Mouse (Mus musculus) hindbrain, embryonic 11.5 days (tissue): ENCODE results near the gene 2010111I01Rik. TPM values are rescaled to one million over a fixed set of nuclear protein-coding genes. Genes with fewer than 3 reads are reported as not detected.
"Not testable (repeated sequence)": the region's sequence is repeated elsewhere in the genome, so short reads cannot be mapped to it uniquely, and the experiment has no call there.

ENCODE experiments used
- ATAC-seq: fragments of 200-750 bp; cut with Nextera tagmentation; 2 replicates; pipeline ENCODE4 v1.8.0; 2017; ENCODE audit warnings: mild to moderate bottlenecking, moderate TSS enrichment, moderate library complexity; ENCODE audit not compliant: low FRiP score
- DNase-seq: peaks from one replicate; pipeline ENCODE4 v3.0.0-alpha.2; 2015; ENCODE audit warnings: low spot score
- H3K27ac ChIP-seq: fragments of 300-500 bp; sonication (generic); 2 replicates; pipeline ENCODE4 v1.5.1; 2014; ENCODE audit warnings: mild to moderate bottlenecking, low read depth, low read length
- H3K27me3 ChIP-seq: fragments of 300-500 bp; sonication (generic); 2 replicates; pipeline ENCODE4 v1.6.1; 2014; ENCODE audit warnings: mild to moderate bottlenecking, low read length, moderate library complexity, mixed read lengths; ENCODE audit not compliant: control insufficient read depth, insufficient read depth
- H3K36me3 ChIP-seq: fragments of 300-500 bp; sonication (generic); 2 replicates; pipeline ENCODE4 v1.6.1; 2014; ENCODE audit warnings: mild to moderate bottlenecking, low read length, moderate library complexity, mixed read lengths; ENCODE audit not compliant: control insufficient read depth, insufficient read depth
- H3K4me1 ChIP-seq: fragments of 300-500 bp; sonication (generic); replicated peaks from 2 replicates; pipeline ENCODE4 v1.6.1; 2014; ENCODE audit warnings: low read length, mixed read lengths; ENCODE audit not compliant: control insufficient read depth, insufficient read depth
- H3K4me2 ChIP-seq: fragments of 300-500 bp; sonication (generic); replicated peaks from 2 replicates; pipeline ENCODE4 v1.6.1; 2014; ENCODE audit warnings: mild to moderate bottlenecking, low read depth, low read length
- H3K4me3 ChIP-seq: fragments of 300-500 bp; sonication (generic); 2 replicates; pipeline ENCODE4 v1.5.1; 2014; ENCODE audit warnings: low read depth, low read length
- H3K9ac ChIP-seq: fragments of 300-500 bp; sonication (generic); 2 replicates; pipeline ENCODE4 v1.6.1; 2014; ENCODE audit warnings: low read depth, low read length
- H3K9me3 ChIP-seq: fragments of 300-500 bp; sonication (generic); 2 replicates; pipeline ENCODE4 v1.6.1; 2016; ENCODE audit warnings: low read length; ENCODE audit not compliant: control insufficient read depth
- WGBS: fragments of 180-500 bp; shearing (Covaris S2); extraction: QIAGEN DNeasy Blood & Tissue Kit; methylation state at CpG from one replicate; pipeline ENCODE4 v1.1.7; 2014; 5-methylcytosine and 5-hydroxymethylcytosine counted together
- polyA plus RNA-seq: library from polyadenylated mRNA; unstranded; fragments of >200 nt; fragmentation: Nextera tagmentation; extraction: Ambion mirVana; gene quantifications from 2 replicates; pipeline ENCODE4 v1.2.1, GENCODE M21; 2014

The 2010111I01Rik gene
- polyA plus RNA-seq, 1 experiment from 2014 or later: 46.2 TPM

DNA sequence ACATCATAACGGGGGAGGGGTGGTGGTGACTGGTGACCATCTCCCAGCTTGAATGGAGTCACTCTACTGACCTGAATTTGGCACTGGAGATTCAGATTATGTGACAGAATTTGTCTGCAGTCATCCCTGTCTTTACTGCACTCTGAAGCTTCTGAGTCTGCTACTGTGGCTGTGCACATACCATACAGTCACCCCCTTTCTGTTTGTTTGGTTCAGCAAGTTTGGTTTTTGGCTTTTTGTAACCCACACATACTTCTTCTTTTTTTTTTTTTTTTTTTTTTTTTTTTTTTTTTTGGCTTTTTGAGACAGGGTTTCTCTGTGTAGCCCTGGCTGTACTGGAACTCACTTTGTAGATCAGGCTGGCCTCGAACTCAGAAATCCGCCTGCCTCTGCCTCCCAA, 35.5 kb upstream of the 2010111I01Rik start:
- not testable (repeated sequence) for ATAC-seq, H3K9me3 ChIP-seq, H3K36me3 ChIP-seq, H3K4me1 ChIP-seq, H3K4me3 ChIP-seq, H3K27me3 ChIP-seq, DNase-seq, H3K27ac ChIP-seq, H3K4me2 ChIP-seq, H3K9ac ChIP-seq
- 85% methylated on average over 3 of the region's 3 CpGs for WGBS

GRCm38 (mm10) chr13:62929766-62930389, 34.8 kb upstream of the 2010111I01Rik start:
- Histone ChIP-seq H3K27ac (no peak overlapping the region), H3K4me2 (no peak overlapping the region), H3K27me3 (no peaks in the 10 kb centered on the region), H3K4me3 (no peak overlapping the region), H3K36me3 (no peaks in the 10 kb centered on the region), H3K4me1 (no peaks in the 10 kb centered on the region), H3K9ac (no peak overlapping the region), H3K9me3 (no peaks in the 10 kb centered on the region)
- ATAC-seq (no peak), DNase-seq (no peak)
- WGBS: 91% methylated on average over 9 of the region's 9 CpGs

GRCm38 (mm10) chr13:62932452-62932851, 32.2 kb upstream of the 2010111I01Rik start:
- H3K9me3 ChIP-seq: no peaks in the 10 kb centered on the region
- no peaks in the 10 kb centered on the region for H3K4me1 ChIP-seq
- H3K9ac ChIP-seq: no peak overlapping the region
- H3K4me2 ChIP-seq: no peak overlapping the region
- DNase-seq: no peak
- ATAC-seq: no peak
- H3K36me3 ChIP-seq: no peaks in the 10 kb centered on the region
- H3K27me3 ChIP-seq: no peaks in the 10 kb centered on the region
- H3K4me3 ChIP-seq: no peak overlapping the region
- WGBS: 61% methylated on average over 4 of the region's 4 CpGs
- H3K27ac ChIP-seq: no peak overlapping the region

DNA sequence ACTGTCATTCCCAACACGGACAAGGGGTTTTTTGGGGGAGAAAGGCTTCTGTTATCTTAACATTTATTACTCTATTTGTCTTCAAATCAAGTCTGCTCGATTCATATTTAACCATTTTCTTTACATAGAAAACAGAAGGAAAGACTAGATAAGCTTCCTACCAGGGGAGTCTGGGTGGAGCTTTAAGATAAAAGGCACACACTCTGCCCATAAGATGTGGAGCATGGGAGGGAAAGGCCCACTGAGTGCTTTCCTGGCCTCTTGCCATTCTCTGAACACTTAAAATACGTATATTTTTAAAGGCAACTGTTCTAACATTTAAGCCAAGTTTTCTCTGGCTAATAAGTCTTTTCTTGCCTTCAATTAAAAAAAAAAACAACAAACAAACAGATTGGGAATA, 25.3 kb upstream of the 2010111I01Rik start:
- 82% methylated on average over 3 of the region's 3 CpGs for WGBS
- Histone ChIP-seq H3K4me3 (no peak overlapping the region), H3K27me3 (no peaks in the 10 kb centered on the region), H3K9me3 (no peaks in the 10 kb centered on the region), H3K4me2 (no peak overlapping the region), H3K36me3 (no peaks in the 10 kb centered on the region), H3K9ac (no peak overlapping the region), H3K4me1 (no peaks in the 10 kb centered on the region), H3K27ac (no peak overlapping the region)
- ATAC-seq (no peak), DNase-seq (no peak)

DNA sequence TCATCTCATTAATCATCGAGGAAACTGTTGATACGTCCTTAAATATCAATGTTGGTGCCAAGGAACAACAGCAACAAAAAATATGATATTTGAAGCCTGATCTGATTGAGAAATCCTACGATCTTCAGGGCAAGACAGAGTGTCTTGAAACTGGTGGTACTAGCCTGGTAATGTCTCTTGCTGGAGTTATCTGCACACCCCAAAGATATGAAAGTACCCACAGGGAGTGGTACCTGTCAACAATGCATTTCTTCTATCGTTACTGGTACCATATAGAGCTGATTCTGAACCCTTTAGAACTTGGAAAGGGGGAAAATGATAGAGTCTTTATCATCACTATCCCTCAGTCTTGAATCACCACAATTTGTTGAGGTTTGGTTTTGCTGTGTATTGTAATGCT, 24.9 kb upstream of the 2010111I01Rik start:
- Histone ChIP-seq H3K27ac (no peak overlapping the region), H3K9me3 (no peaks in the 10 kb centered on the region), H3K4me2 (no peak overlapping the region), H3K4me1 (no peaks in the 10 kb centered on the region), H3K27me3 (no peaks in the 10 kb centered on the region), H3K9ac (no peak overlapping the region), H3K36me3 (no peaks in the 10 kb centered on the region), H3K4me3 (no peak overlapping the region)
- DNase-seq (no peak), ATAC-seq (no peak)
- 91% methylated on average over 4 of the region's 4 CpGs for WGBS

- no peak overlapping the region for H3K27ac ChIP-seq
- no peaks in the 10 kb centered on the region for H3K36me3 ChIP-seq
- 87% methylated on average over 4 of the region's 4 CpGs for WGBS
- ATAC-seq: no peak
- no peaks in the 10 kb centered on the region for H3K4me1 ChIP-seq
- DNase-seq: no peak
- no peak overlapping the region for H3K4me2 ChIP-seq
- H3K4me3 ChIP-seq: no peak overlapping the region
- H3K9me3 ChIP-seq: no peaks in the 10 kb centered on the region
- no peak overlapping the region for H3K9ac ChIP-seq
- no peaks in the 10 kb centered on the region for H3K27me3 ChIP-seq
Observed at GRCm38 (mm10) chr13:62940721-62941120, 24.0 kb upstream of the 2010111I01Rik start.

DNA sequence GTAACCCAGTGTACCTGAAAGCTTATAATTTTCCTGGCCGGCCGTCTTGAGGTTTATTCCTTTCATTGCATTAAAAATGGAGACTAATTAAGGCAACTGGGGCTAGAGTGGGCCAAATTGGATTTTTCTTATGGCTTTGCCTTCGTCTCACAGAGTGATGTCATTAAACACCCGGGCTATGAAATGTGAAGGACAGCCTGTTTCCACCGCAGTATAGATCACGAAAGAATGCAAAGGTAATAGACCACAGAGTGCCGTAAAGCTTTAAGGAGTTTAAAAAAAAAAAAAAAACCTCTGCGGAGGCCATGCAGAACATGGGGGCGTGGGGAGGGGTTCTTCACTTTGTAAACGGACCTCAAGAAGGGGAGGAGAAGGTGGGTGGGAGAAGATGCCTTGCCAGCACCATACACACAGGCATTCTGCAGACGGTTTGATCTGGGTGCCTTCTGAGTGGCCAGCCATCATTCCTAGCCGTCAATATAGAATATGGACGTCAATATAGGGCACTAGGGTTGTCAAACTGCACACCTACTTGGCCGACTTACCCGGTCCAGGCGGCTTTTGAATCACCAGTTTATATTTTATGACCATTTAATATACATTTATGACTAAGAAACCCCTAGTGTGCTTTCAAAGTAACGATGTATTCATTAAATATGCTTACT, 23.2 kb upstream of the 2010111I01Rik start:
- H3K9ac ChIP-seq: no peak overlapping the region
- 83% methylated on average over 17 of the region's 17 CpGs for WGBS

GRCm38 (mm10) chr13:62943274-62943830, 21.3 kb upstream of the 2010111I01Rik start:
- WGBS: 81% methylated on average over 7 of the region's 7 CpGs
- no peaks in the 10 kb centered on the region for H3K27me3 ChIP-seq
- no peak overlapping the region for H3K4me3 ChIP-seq
- ATAC-seq (no peak), DNase-seq (no peak)
- H3K27ac ChIP-seq: no peak overlapping the region
- no peaks in the 10 kb centered on the region for H3K36me3 ChIP-seq
- no peak overlapping the region for H3K9ac ChIP-seq
- no peaks in the 10 kb centered on the region for H3K9me3 ChIP-seq
- no peaks in the 10 kb centered on the region for H3K4me1 ChIP-seq
- no peak overlapping the region for H3K4me2 ChIP-seq

More for the DNA sequence above, 23.2 kb upstream of the 2010111I01Rik start:
- Histone ChIP-seq H3K4me1 (no peaks in the 10 kb centered on the region), H3K9me3 (no peaks in the 10 kb centered on the region), H3K4me3 (no peak overlapping the region), H3K36me3 (no peaks in the 10 kb centered on the region), H3K27me3 (no peaks in the 10 kb centered on the region), H3K27ac (no peak overlapping the region), H3K4me2 (no peak overlapping the region)
- DNase-seq (no peak), ATAC-seq (no peak)

GRCm38 (mm10) chr13:62944109-62944508, 20.6 kb upstream of the 2010111I01Rik start:
- Histone ChIP-seq H3K4me1 (no peaks in the 10 kb centered on the region), H3K36me3 (no peaks in the 10 kb centered on the region), H3K4me2 (no peak overlapping the region), H3K27ac (no peak overlapping the region), H3K9me3 (no peaks in the 10 kb centered on the region), H3K9ac (no peak overlapping the region), H3K27me3 (no peaks in the 10 kb centered on the region), H3K4me3 (no peak overlapping the region)
- DNase-seq: no peak
- no peak for ATAC-seq
- WGBS: 78% methylated on average over 6 of the region's 6 CpGs
